Mouse (Mus musculus) layer of hippocampus, postnatal 10 days (tissue): ENCODE measurements at regions not wholly inside any gene's neighbourhood (a gene's known extent, or its start where the extent isn't known, plus 50 kb on each side); places are given as distances from the start of the nearest gene placed in this dataset.

Experiments
- DNase-seq, 2 experiments: peaks; one replicate each; pipeline ENCODE4 v3.0.0; 2021; ENCODE audit warnings: low spot score in 2 of 2

DNA sequence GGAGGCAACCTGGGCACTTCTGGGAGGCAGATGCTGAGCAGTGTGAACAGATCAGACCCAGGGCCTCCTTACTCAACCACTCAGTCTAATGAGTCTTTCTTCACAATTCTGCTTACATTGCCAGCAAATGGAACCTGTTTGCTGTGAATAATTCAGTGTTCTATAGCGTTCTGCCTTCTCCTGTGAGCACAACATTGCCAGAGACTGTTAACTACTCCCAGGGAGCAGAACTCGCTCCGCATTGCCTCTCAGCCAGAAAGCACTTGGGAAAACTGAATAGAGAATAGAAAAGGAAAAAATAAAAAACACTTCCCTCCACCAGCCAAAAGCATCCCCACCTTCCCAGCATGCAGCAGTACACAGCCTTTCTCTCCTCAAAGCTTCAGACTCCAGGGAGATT, 51.5 kb downstream of the Aym1 start:
- no peak for DNase-seq

DNA sequence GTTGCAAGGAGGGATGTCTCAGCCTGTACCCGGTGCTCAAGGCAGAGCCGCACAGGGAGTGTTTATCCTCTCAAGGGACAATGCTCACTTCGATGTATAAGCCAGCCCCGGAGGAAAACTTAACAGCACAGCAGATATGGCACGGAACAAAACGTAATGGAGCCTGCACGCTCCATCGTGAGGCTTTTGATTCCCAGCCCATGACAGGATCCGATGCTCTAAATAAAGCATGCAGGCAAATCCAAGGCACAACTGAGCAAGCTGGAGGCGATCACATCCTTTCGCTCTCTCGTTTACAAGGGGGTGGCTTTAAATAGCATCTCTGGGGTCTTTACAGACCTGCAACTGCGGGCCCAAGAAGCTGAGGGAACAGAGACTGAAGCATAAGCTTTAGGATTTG, 53.9 kb downstream of the Aym1 start:
- no peak for DNase-seq

DNA sequence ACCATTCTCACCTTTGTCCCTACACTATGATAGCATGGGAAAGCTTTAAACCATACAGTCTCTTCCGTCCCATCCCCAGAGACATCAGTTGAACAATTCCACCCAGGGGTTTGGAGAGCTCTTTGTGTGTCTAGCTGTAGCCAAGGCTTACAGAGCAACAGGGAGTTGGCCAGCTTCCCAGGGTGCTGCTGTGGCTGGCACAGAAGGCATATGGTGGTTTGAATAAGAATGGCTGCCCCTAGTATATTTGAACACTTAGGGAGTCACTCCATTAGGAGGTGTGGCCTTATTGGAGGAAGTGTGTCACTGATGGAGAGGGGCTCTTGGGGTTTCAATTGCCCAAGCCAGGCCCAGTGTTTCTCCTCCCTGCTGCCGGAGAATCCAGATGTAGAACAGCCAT, 57.5 kb downstream of the Aym1 start:
- peak; percentile 45 to 62 for DNase-seq

DNA sequence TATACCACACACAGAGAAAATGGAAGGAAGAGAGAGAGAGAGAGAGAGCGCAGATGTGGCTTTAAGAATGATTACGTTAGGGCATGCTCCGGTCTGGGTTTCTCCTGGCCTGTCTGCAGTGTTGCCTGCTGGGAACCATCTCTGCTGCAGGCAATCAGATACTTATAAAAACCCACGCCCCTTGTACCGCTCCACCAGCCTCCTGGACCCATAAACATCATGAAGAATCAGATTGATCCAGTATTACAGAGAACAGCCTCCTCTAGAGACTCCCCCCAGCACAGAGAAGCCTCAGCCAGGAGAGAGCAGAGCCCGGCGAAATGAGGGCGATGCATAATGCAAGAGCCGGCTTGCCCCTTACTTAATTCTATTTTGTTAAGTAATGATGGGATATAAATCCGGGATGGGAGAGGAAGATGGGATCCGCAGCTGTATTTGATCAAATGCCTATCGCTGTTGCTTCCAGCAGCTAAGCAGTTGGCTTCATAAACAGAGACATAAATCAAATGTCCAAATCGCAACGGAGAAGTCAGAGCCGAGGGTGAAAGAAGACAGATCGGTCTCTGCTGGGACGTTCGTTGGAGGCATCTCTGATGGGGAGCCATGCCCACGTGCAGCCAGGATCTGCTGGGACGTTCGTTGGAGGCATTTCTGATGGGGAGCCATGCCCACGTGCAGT, 61.4 kb downstream of the Aym1 start:
- no peak for DNase-seq

- DNase-seq, result no peak
Observed at GRCm38 (mm10) chr5:113420619-113421018, 63.5 kb downstream of the Aym1 start.

DNA sequence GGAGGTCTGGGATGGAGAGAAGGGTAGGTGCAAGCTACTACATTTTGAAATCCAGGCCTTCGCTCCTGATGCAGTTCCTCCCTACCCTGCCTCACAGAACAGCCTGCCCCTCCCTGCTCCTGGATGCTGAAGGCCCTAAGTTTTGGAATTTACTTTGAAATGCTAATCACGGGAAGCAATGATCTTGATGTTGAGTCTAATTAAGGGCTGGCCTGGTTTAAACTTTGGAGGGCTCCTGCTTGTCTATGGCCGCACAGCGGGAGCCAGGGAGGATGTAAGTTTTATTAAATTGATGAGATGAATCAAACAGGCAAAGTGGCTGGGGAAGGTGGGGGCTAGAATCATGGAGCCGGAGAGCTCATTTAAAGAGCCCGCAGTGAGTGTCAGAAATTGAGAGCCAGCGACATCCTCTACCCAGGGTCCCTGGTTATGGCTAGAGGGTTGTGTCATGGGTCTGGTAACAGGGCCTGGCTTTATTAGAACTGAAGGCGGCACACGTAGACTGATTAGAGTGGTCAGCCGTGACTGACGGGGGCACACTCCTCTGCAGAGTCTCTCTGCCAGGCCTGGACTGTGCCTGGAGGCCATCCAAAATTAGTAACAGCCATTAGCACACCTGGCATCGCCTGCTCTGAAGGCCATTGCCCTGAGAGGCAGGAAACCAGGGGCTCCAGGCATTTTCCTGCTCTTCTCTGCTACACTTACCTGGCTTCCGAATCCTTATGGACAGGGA, 65.1 kb downstream of the Aym1 start:
- DNase-seq, result no peak

DNA sequence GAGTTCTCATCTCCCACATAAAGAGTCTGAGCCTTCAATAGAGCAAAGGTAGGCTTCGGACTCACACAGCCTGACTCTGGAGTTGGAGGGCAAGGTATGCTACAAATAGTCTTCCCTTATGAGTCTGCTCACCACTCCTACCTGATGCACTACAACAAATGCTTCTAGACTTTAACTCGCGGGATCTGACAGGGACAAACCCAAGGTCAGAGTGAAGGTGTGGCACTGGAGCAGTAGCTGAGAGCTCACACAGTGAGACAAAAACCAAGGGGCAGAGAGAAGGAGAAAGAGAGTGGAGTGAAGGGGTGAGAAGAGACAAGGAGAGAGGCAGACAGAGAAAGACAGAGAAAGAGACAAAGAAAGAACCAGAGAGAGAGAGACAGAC, 65.6 kb downstream of the Aym1 start:
- DNase-seq, result no peak

GRCm38 (mm10) chr5:113427779-113428178, 62.4 kb upstream of the Wscd2 start:
- no peak for DNase-seq

GRCm38 (mm10) chr5:113431334-113431733, 58.8 kb upstream of the Wscd2 start:
- DNase-seq, result no peak

GRCm38 (mm10) chr5:113436987-113437386, 53.1 kb upstream of the Wscd2 start:
- DNase-seq, result no peak
